Mouse (Mus musculus) heart, adult 8-10 months (tissue): ENCODE measurements at regions not wholly inside any gene's neighbourhood (a gene's known extent, or its start where the extent isn't known, plus 50 kb on each side); places are given as distances from the start of the nearest gene placed in this dataset.

Source experiments
- DNase-seq: peaks from one replicate; pipeline ENCODE4 v3.0.0; 2022; ENCODE audit warnings: low spot score

GRCm38 (mm10) chr10:96724436-96725175 lies 107.8 kb downstream of the Btg1 start:
- DNase-seq = no peak

- DNase-seq = no peak
Measured at GRCm38 (mm10) chr10:96726801-96727780, 110.3 kb downstream of the Btg1 start.

GRCm38 (mm10) chr10:96733581-96733980 lies 116.8 kb downstream of the Btg1 start:
- DNase-seq = no peak

- DNase-seq = no peak
Measured at GRCm38 (mm10) chr10:96735146-96735545, 118.3 kb downstream of the Btg1 start.

GRCm38 (mm10) chr10:96735885-96736628 lies 119.3 kb downstream of the Btg1 start:
- no peak for DNase-seq

GRCm38 (mm10) chr10:96737972-96738371 lies 121.2 kb downstream of the Btg1 start:
- DNase-seq = no peak

GRCm38 (mm10) chr10:96738606-96739005 lies 121.8 kb downstream of the Btg1 start:
- DNase-seq = no peak

- peak; percentile 71 for DNase-seq
Measured at GRCm38 (mm10) chr10:96744167-96744777, 127.5 kb downstream of the Btg1 start.

- no peak for DNase-seq
Measured at GRCm38 (mm10) chr10:96747015-96747663, 130.3 kb downstream of the Btg1 start.

- peak; percentile 50 for DNase-seq
Measured at GRCm38 (mm10) chr10:96750861-96751260, 134.1 kb downstream of the Btg1 start.

GRCm38 (mm10) chr10:96751580-96752264 lies 134.9 kb downstream of the Btg1 start:
- DNase-seq = peak; percentile 94

- no peak for DNase-seq
Measured at GRCm38 (mm10) chr10:96752531-96752930, 135.7 kb downstream of the Btg1 start.

- DNase-seq = peak; percentile 38
Measured at GRCm38 (mm10) chr10:96753521-96753920, 136.7 kb downstream of the Btg1 start.

- no peak for DNase-seq
Measured at GRCm38 (mm10) chr10:96755674-96756073, 138.9 kb downstream of the Btg1 start.

- DNase-seq = no peak
Measured at GRCm38 (mm10) chr10:96756355-96757084, 139.7 kb downstream of the Btg1 start.

- no peak for DNase-seq
Measured at GRCm38 (mm10) chr10:96757311-96757710, 140.5 kb downstream of the Btg1 start.

GRCm38 (mm10) chr10:96761601-96762000 lies 144.8 kb downstream of the Btg1 start:
- no peak for DNase-seq

- DNase-seq = no peak
Measured at GRCm38 (mm10) chr10:96765626-96766025, 148.8 kb downstream of the Btg1 start.

- no peak for DNase-seq
Measured at GRCm38 (mm10) chr10:96778220-96778619, 161.4 kb downstream of the Btg1 start.

- DNase-seq = no peak
Measured at GRCm38 (mm10) chr10:96783966-96784365, 167.2 kb downstream of the Btg1 start.
